Mouse (Mus musculus) left cerebral cortex, adult 6 months (tissue): Measurements from ENCODE around the gene Lrg1. TPM values are rescaled to one million over a fixed set of nuclear protein-coding genes. Genes with fewer than 3 reads are reported as not detected.

Experiments
- long read RNA-seq, 2 experiments: library from polyadenylated mRNA; unstranded; transcript quantifications; one replicate each; pipeline ENCODE4 v2.0.0; 2019 to 2020
- polyA plus RNA-seq: library from polyadenylated mRNA; unstranded; fragments of <200 nt; fragmentation: Nextera tagmentation; gene quantifications from 2 replicates; pipeline ENCODE4 v1.2.3, GENCODE M21; 2021

Gene Lrg1
- polyA plus RNA-seq = 2.7 and 5.0 TPM in 2 replicates
- long read RNA-seq, experiment 1, partial matches to known transcripts = 1 of 1 reads
- long read RNA-seq, experiment 1, other reads (novel, unspliced or antisense) = 0 of 1 reads
- long read RNA-seq, experiment 2, partial matches to known transcripts = 7 of 8 reads
- long read RNA-seq, experiment 2, other reads (novel, unspliced or antisense) = 0 of 8 reads

GRCm38 (mm10) chr17:56121826-56122225 is at the start of gene Lrg1:
Gene Lrg1 (minus strand): TSS chr17:56122001.

GRCm38 (mm10) chr17:56162231-56162774 is 40.5 kb upstream of the Lrg1 start, which contains the start of gene Tnfaip8l1:
Gene Tnfaip8l1 (plus strand): TSS chr17:56162477.

GRCm38 (mm10) chr17:56139858-56140595 is 18.2 kb upstream of the Lrg1 start, which contains the start of gene Sema6b:
Gene Sema6b (minus strand): TSS chr17:56140343.

GRCm38 (mm10) chr17:56117251-56117710 is 4.5 kb downstream of the Lrg1 start, which contains the start of gene Plin5:
Gene Plin5 (minus strand): TSS chr17:56117596.

GRCm38 (mm10) chr17:56109219-56110051 is 12.4 kb downstream of the Lrg1 start, which contains the start of gene Plin4:
Gene Plin4 (minus strand): TSS chr17:56109803.

GRCm38 (mm10) chr17:56078880-56079795 is 42.7 kb downstream of the Lrg1 start, which contains the start of gene Hdgfl2:
Gene Hdgfl2 (plus strand): TSS chr17:56079634.

GRCm38 (mm10) chr17:56074827-56075208 is 47.0 kb downstream of the Lrg1 start, which contains the start of gene Ubxn6:
Gene Ubxn6 (minus strand): TSS chr17:56075028.

Other genes starting within 250 kb of the Lrg1 start
- gene Zfp119a, start 243.1 kb downstream of the Lrg1 start, polyA plus RNA-seq = 4.1 and 4.2 TPM in 2 replicates
- gene Zfp959, start 229.9 kb downstream of the Lrg1 start, polyA plus RNA-seq = 5.3 and 6.5 TPM in 2 replicates
- gene Zfp119b, start 172.5 kb downstream of the Lrg1 start, polyA plus RNA-seq = 3.0 and 4.5 TPM in 2 replicates
- 2.1 and 2.7 TPM in 2 replicates for gene Ebi3, start 169.4 kb downstream of the Lrg1 start, polyA plus RNA-seq
- gene Yju2, start 162.9 kb downstream of the Lrg1 start, polyA plus RNA-seq = 8.7 and 10.8 TPM in 2 replicates
- 37.4 and 37.8 TPM in 2 replicates for gene Shd, start 151.5 kb downstream of the Lrg1 start, polyA plus RNA-seq
- gene Fsd1, start 135.5 kb downstream of the Lrg1 start, polyA plus RNA-seq = 102 and 107 TPM in 2 replicates
- gene Stap2, start 116.4 kb downstream of the Lrg1 start, polyA plus RNA-seq = 0.55 and 0.91 TPM in 2 replicates
- gene Mpnd, start 116.3 kb downstream of the Lrg1 start, polyA plus RNA-seq = 17.4 and 132 TPM in 2 replicates
- gene Sh3gl1, start 85.4 kb downstream of the Lrg1 start, polyA plus RNA-seq = 32.5 and 33.5 TPM in 2 replicates
- gene Chaf1a, start 81.6 kb downstream of the Lrg1 start, polyA plus RNA-seq = 0.65 and 1.1 TPM in 2 replicates
- 83.6 and 103 TPM in 2 replicates for gene Ubxn6, start 47.0 kb downstream of the Lrg1 start, polyA plus RNA-seq
- gene Hdgfl2, start 42.4 kb downstream of the Lrg1 start, polyA plus RNA-seq = 69.1 and 75.3 TPM in 2 replicates
- gene Plin4, start 12.2 kb downstream of the Lrg1 start, polyA plus RNA-seq = 0.04 and 0.28 TPM in 2 replicates
- 0.95 and 1.1 TPM in 2 replicates for gene Plin5, start 4.4 kb downstream of the Lrg1 start, polyA plus RNA-seq
- gene Sema6b, start 18.3 kb upstream of the Lrg1 start, polyA plus RNA-seq = 3.8 and 23.7 TPM in 2 replicates
- gene Tnfaip8l1, start 40.5 kb upstream of the Lrg1 start, polyA plus RNA-seq = 10.0 and 10.5 TPM in 2 replicates
- gene Mydgf, start 61.9 kb upstream of the Lrg1 start, polyA plus RNA-seq = 73.7 and 82.8 TPM in 2 replicates
- 17.5 and 18.3 TPM in 2 replicates for gene Dpp9, start 96.9 kb upstream of the Lrg1 start, polyA plus RNA-seq
- gene Fem1a, start 134.8 kb upstream of the Lrg1 start, polyA plus RNA-seq = 8.6 and 8.9 TPM in 2 replicates
- 1.8 and 3.6 TPM in 2 replicates for gene Ticam1, start 154.8 kb upstream of the Lrg1 start, polyA plus RNA-seq
- 8.1 and 8.5 TPM in 2 replicates for gene Plin3, start 170.9 kb upstream of the Lrg1 start, polyA plus RNA-seq
- gene Arrdc5, start 178.3 kb upstream of the Lrg1 start, polyA plus RNA-seq = not detected in 2 replicates
- 0.33 TPM in 2 replicates for gene Uhrf1, start 181.3 kb upstream of the Lrg1 start, polyA plus RNA-seq
- gene Kdm4b, start 204.1 kb upstream of the Lrg1 start, polyA plus RNA-seq = 19.2 and 22.4 TPM in 2 replicates